Mouse (Mus musculus): ENCODE results near the gene Vps11. TPM values are rescaled to one million over a fixed set of nuclear protein-coding genes. Genes with fewer than 3 reads are reported as not detected.

Gene Vps11
- polyA plus RNA-seq, 1 experiment from 2014 or later = 19.0 TPM

- no peak for ATAC-seq
- H3K27ac ChIP-seq = peak overlapping the region; percentile 18; the same call in 1 of the 2 replicates
These were observed 42.7 kb downstream of the Vps11 start for GRCm38 (mm10) chr9:44318826-44319095.

GRCm38 (mm10) chr9:44318076-44318825 is 43.2 kb downstream of the Vps11 start:
- Histone ChIP-seq H3K36me3 (peaks cover 39% of the 10 kb centered on the region), H3K4me3 (peak overlapping the region; percentile 97), H3K27ac (peak overlapping the region; percentile 18; the same call in 1 of the 2 replicates), H3K9me3 (replicated peaks) (no peaks in the 10 kb centered on the region), H3K27me3 (replicated peaks) (no peaks in the 10 kb centered on the region), H3K4me1 (peaks cover 48% of the 10 kb centered on the region), H3K4me2 (peak overlapping the region; percentile 90), H3K9ac (peak overlapping the region; percentile 98)
- 61% methylated on average over 5 of the region's 5 CpGs for WGBS (ENCODE audit: insufficient replicate concordance)
- ATAC-seq = no peak

More at GRCm38 (mm10) chr9:44318826-44319095, 42.7 kb downstream of the Vps11 start:
- H3K4me1 ChIP-seq = peaks cover 48% of the 10 kb centered on the region
- H3K4me3 ChIP-seq = peak overlapping the region; percentile 97
- 29% methylated on average over 3 of the region's 3 CpGs for WGBS (ENCODE audit: insufficient replicate concordance)
- no peaks in the 10 kb centered on the region for H3K27me3 ChIP-seq (replicated peaks)
- peak overlapping the region; percentile 90 for H3K4me2 ChIP-seq
- H3K36me3 ChIP-seq = peaks cover 34% of the 10 kb centered on the region
- H3K9me3 ChIP-seq (replicated peaks) = no peaks in the 10 kb centered on the region
- peak overlapping the region; percentile 98 for H3K9ac ChIP-seq

GRCm38 (mm10) chr9:44317452-44317851 is 44.0 kb downstream of the Vps11 start:
- ATAC-seq = no peak
- H3K9ac ChIP-seq = peak overlapping the region; percentile 98; the same call in 1 of the 2 replicates
- no peaks in the 10 kb centered on the region for H3K27me3 ChIP-seq (replicated peaks)
- peak overlapping the region; percentile 97; the same call in 1 of the 2 replicates for H3K4me3 ChIP-seq
- no peak overlapping the region for H3K27ac ChIP-seq
- H3K4me1 ChIP-seq = peaks cover 48% of the 10 kb centered on the region
- 78% methylated on average over 4 of the region's 4 CpGs for WGBS (ENCODE audit: insufficient replicate concordance)
- peak overlapping the region; percentile 90 for H3K4me2 ChIP-seq
- H3K9me3 ChIP-seq (replicated peaks) = no peaks in the 10 kb centered on the region
- H3K36me3 ChIP-seq = peaks cover 47% of the 10 kb centered on the region

- no peak overlapping the region for H3K27ac ChIP-seq
- no peak overlapping the region for H3K4me2 ChIP-seq
- no peaks in the 10 kb centered on the region for H3K9me3 ChIP-seq (replicated peaks)
- no peaks in the 10 kb centered on the region for H3K27me3 ChIP-seq (replicated peaks)
- H3K4me1 ChIP-seq = peaks cover 52% of the 10 kb centered on the region
- 96% methylated on average over 18 of the region's 18 CpGs for WGBS (ENCODE audit: insufficient replicate concordance)
- H3K36me3 ChIP-seq = peaks cover 71% of the 10 kb centered on the region
- ATAC-seq = no peak
- H3K4me3 ChIP-seq = no peak overlapping the region
- H3K9ac ChIP-seq = no peak overlapping the region
These were observed 46.6 kb downstream of the Vps11 start for GRCm38 (mm10) chr9:44314910-44315309.

GRCm38 (mm10) chr9:44314257-44314547 is 47.3 kb downstream of the Vps11 start:
- Histone ChIP-seq H3K4me3 (no peak overlapping the region), H3K9me3 (replicated peaks) (no peaks in the 10 kb centered on the region), H3K9ac (no peak overlapping the region), H3K4me2 (no peak overlapping the region), H3K4me1 (peaks cover 55% of the 10 kb centered on the region), H3K27me3 (replicated peaks) (no peaks in the 10 kb centered on the region), H3K27ac (no peak overlapping the region), H3K36me3 (peaks cover 71% of the 10 kb centered on the region)
- 77% methylated on average over 4 of the region's 4 CpGs for WGBS (ENCODE audit: insufficient replicate concordance)
- no peak for ATAC-seq

- Histone ChIP-seq H3K4me2 (no peak overlapping the region), H3K36me3 (peaks cover 71% of the 10 kb centered on the region), H3K27ac (no peak overlapping the region), H3K4me1 (peaks cover 49% of the 10 kb centered on the region), H3K4me3 (no peak overlapping the region), H3K27me3 (replicated peaks) (no peaks in the 10 kb centered on the region), H3K9me3 (replicated peaks) (no peaks in the 10 kb centered on the region), H3K9ac (no peak overlapping the region)
- WGBS (ENCODE audit: insufficient replicate concordance) = 81% methylated on average over 19 of the region's 19 CpGs
- no peak for ATAC-seq
These were observed 47.8 kb downstream of the Vps11 start for GRCm38 (mm10) chr9:44313476-44314256.

GRCm38 (mm10) chr9:44311136-44312134 is 50.0 kb downstream of the Vps11 start:
- Histone ChIP-seq H3K9me3 (replicated peaks) (no peaks in the 10 kb centered on the region), H3K9ac (0 out of 2 replicates have a peak overlapping the region, but pooled peaks have one; percentile 18), H3K4me2 (peak overlapping the region; percentile 40), H3K27me3 (replicated peaks) (no peaks in the 10 kb centered on the region), H3K4me3 (0 out of 2 replicates have a peak overlapping the region, but pooled peaks have one; percentile 10), H3K27ac (peak overlapping the region; percentile 32; the same call in 1 of the 2 replicates), H3K4me1 (peaks cover 35% of the 10 kb centered on the region), H3K36me3 (peaks cover 64% of the 10 kb centered on the region)
- 42% methylated on average over 27 of the region's 27 CpGs for WGBS (ENCODE audit: insufficient replicate concordance)
- no peak for ATAC-seq

- no peak for ATAC-seq
- peaks cover 57% of the 10 kb centered on the region for H3K36me3 ChIP-seq
- no peaks in the 10 kb centered on the region for H3K9me3 ChIP-seq (replicated peaks)
- WGBS (ENCODE audit: insufficient replicate concordance) = 58% methylated on average over 10 of the region's 10 CpGs
- H3K4me1 ChIP-seq = peaks cover 38% of the 10 kb centered on the region
- 0 out of 2 replicates have a peak overlapping the region, but pooled peaks have one; percentile 10 for H3K4me3 ChIP-seq
- peak overlapping the region; percentile 40 for H3K4me2 ChIP-seq
- peak overlapping the region; percentile 32; the same call in 1 of the 2 replicates for H3K27ac ChIP-seq
- no peaks in the 10 kb centered on the region for H3K27me3 ChIP-seq (replicated peaks)
- H3K9ac ChIP-seq = 0 out of 2 replicates have a peak overlapping the region, but pooled peaks have one; percentile 18
These were observed 50.7 kb downstream of the Vps11 start for GRCm38 (mm10) chr9:44310750-44311135.

GRCm38 (mm10) chr9:44309756-44310155 is 51.7 kb downstream of the Vps11 start:
- WGBS (ENCODE audit: insufficient replicate concordance) = 56% methylated on average over 3 of the region's 3 CpGs
- H3K4me3 ChIP-seq = no peak overlapping the region
- H3K27me3 ChIP-seq (replicated peaks) = no peaks in the 10 kb centered on the region
- H3K4me1 ChIP-seq = peaks cover 40% of the 10 kb centered on the region
- no peak overlapping the region for H3K27ac ChIP-seq
- H3K9me3 ChIP-seq (replicated peaks) = no peaks in the 10 kb centered on the region
- no peak overlapping the region for H3K4me2 ChIP-seq
- H3K9ac ChIP-seq = 0 out of 2 replicates have a peak overlapping the region, but pooled peaks have one; percentile 8
- peaks cover 47% of the 10 kb centered on the region for H3K36me3 ChIP-seq
- ATAC-seq = no peak

- 73% methylated on average over 2 of the region's 2 CpGs for WGBS (ENCODE audit: insufficient replicate concordance)
- Histone ChIP-seq H3K4me1 (peaks cover 50% of the 10 kb centered on the region), H3K27me3 (replicated peaks) (no peaks in the 10 kb centered on the region), H3K9ac (no peak overlapping the region), H3K4me2 (no peak overlapping the region), H3K27ac (no peak overlapping the region), H3K9me3 (replicated peaks) (no peaks in the 10 kb centered on the region), H3K4me3 (no peak overlapping the region), H3K36me3 (peaks cover 38% of the 10 kb centered on the region)
- ATAC-seq = no peak
These were observed 54.2 kb downstream of the Vps11 start for GRCm38 (mm10) chr9:44307248-44307647.

GRCm38 (mm10) chr9:44306532-44306931 is 54.9 kb downstream of the Vps11 start:
- WGBS (ENCODE audit: insufficient replicate concordance) = 87% methylated on average over 6 of the region's 6 CpGs
- Histone ChIP-seq H3K9me3 (replicated peaks) (no peaks in the 10 kb centered on the region), H3K4me1 (peaks cover 46% of the 10 kb centered on the region), H3K27me3 (replicated peaks) (no peaks in the 10 kb centered on the region), H3K4me3 (no peak overlapping the region), H3K27ac (0 out of 2 replicates have a peak overlapping the region, but pooled peaks have one; percentile 55), H3K4me2 (peak overlapping the region; percentile 88), H3K9ac (no peak overlapping the region), H3K36me3 (peaks cover 38% of the 10 kb centered on the region)
- no peak for ATAC-seq

Data from liver, embryonic 12.5 days (tissue).